Mouse (Mus musculus) ES-E14 (cell line): ENCODE measurements around the gene Slc16a6.

Experiments used
- ZC3H11A ChIP-seq: IDR thresholded peaks from 2 replicates; pipeline ENCODE4 v1.6.1; 2012; ENCODE audit warnings: low read depth, mild to moderate bottlenecking, inconsistent platforms, low read length, borderline replicate concordance
- ZNF384 ChIP-seq: IDR thresholded peaks from 2 replicates; pipeline ENCODE4 v1.6.1; 2012; ENCODE audit warnings: low read depth, low read length, inconsistent platforms

DNA sequence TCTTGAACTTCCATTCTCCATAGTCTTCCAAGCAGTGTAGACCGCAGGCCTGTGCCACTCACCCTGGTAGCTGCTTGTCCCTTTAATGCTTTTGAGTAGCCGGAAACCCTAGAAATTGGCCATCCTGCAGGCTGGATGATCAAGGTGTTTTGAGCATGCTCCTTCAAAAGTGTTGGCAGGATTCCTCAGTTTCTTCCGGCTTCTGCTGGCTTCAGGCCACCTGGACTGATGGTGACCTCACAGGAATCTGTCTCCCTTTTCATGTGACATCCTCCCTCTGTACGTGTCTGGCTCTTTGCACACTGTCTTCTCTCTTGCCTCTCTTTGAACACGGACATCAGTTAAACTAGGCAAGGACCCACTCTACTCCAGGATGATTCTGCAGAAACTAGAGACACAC is 26.8 kb upstream of the Slc16a6 start:
- TF ChIP-seq ZNF384 (no peak), ZC3H11A (no peak)
